ENCODE assay signal across 8 mouse cellular contexts in the genomic region with DNA sequence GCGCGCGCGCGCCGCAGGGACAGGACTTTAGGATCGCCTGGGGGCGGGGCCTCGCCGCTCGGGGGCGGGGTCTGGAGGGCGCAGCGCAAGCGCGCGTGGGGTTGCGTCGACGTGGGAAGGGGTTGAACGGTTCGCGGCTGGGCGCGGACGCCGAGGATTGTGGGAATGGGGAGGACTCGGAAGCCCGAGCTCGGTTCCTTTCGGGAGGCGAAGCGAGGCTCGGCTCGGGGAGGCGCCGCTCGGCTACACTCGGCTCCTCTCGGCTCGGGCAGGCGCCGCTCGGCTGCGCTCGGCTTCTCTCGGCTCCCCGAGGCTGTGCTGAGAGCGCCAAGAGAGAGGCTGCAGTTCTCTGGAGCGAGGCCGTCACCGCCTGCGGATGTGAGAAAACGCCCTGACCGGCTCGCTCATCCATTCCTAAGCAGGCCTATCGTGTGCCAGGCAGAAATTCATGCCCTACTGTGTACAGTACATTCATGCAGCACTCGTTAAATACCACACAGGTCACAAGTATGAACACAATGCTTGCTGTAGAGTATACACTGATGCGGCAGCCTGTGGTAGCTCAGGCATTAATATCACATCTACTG. TPM values are rescaled to one million over a fixed set of nuclear protein-coding genes. Genes with fewer than 3 reads are reported as not detected.
A peak's percentile ranks its signal among the peaks of the same experiment; 100 is the strongest.
DNase-seq lines count a peak whose midpoint lies in the region; ATAC-seq lines count a peak whose summit lies in the region.

Gna11 (minus strand) TSS at position 30 of the 587 bp plus-strand sequence.

- H3K4me1 ChIP-seq in hindbrain, embryonic 11.5 days (replicated peaks; ENCODE audit: control insufficient read depth, insufficient read depth, low read length): peaks cover 15% of the 10 kb centered on the region

- no peaks in the 10 kb centered on the region for H3K27me3 ChIP-seq in hindbrain, embryonic 11.5 days (ENCODE audit: control insufficient read depth, insufficient read depth, low read length)

- peak; percentile 100 for DNase-seq in Muller cell, postnatal 12 days (ENCODE audit: inconsistent ontology term)
- DNase-seq in cerebellum, adult 9-11 months: peak; percentile 100
- DNase-seq in frontal cortex, adult 2 months (ENCODE audit: extremely low spot score in 1 of 2, low spot score in 1 of 2): peak; percentile 97 to 99
- peak; percentile 100 for DNase-seq in hindbrain, embryonic 11.5 days (ENCODE audit: low spot score)
- peak; percentile 100 for DNase-seq in layer of hippocampus, postnatal 10 days (ENCODE audit: low spot score in 2 of 2)
- peak; percentile 100 for DNase-seq in lung, postnatal 10 days
- peak; percentile 100 for DNase-seq in ovary, postnatal 36 days (ENCODE audit: low spot score)
- peak; percentile 100 for DNase-seq in thymus, postnatal 25 days

- no peaks in the 10 kb centered on the region for H3K9me3 ChIP-seq in hindbrain, embryonic 11.5 days (ENCODE audit: control insufficient read depth, low read length)

- ATAC-seq in hindbrain, embryonic 11.5 days (ENCODE audit: low FRiP score): peak; percentile 96

- H3K4me2 ChIP-seq in hindbrain, embryonic 11.5 days (replicated peaks; ENCODE audit: low read depth, low read length): peak within 1 kb of the TSS; percentile 98

- H3K9ac ChIP-seq in hindbrain, embryonic 11.5 days (ENCODE audit: low read depth, low read length): peak within 1 kb of the TSS; percentile 92

- H3K27ac ChIP-seq in hindbrain, embryonic 11.5 days (ENCODE audit: low read depth, low read length): peak within 1 kb of the TSS; percentile 86

- WGBS in hindbrain, embryonic 11.5 days: 2% methylated on average over 47 of the region's 59 CpGs

- no peaks in the 10 kb centered on the region for H3K36me3 ChIP-seq in hindbrain, embryonic 11.5 days (ENCODE audit: control insufficient read depth, insufficient read depth, low read length)

- peak within 1 kb of the TSS; percentile 90 for H3K4me3 ChIP-seq in hindbrain, embryonic 11.5 days (ENCODE audit: low read depth, low read length)

RNA-seq across cellular contexts. Expression of gene Gna11, which starts in this region (rescaled TPM):
- 147 and 150 TPM in 2 replicates for polyA plus RNA-seq in frontal cortex, adult 2 months (2012; rRNA removed)
- 57.3 and 61.7 TPM in 2 replicates for polyA plus RNA-seq in hindbrain, embryonic 11.5 days (2014; fragmentation: Nextera tagmentation; extraction: Ambion mirVana)
- total RNA-seq in layer of hippocampus, postnatal 10 days (2021): 100 to 1,000 TPM; 124 to 125 TPM

Comparison
In these comparisons a context has a peak if more than half of its experiments do, and no peak if none do; other contexts are left out.
1. Peak in every context shown above with its lines: DNase-seq, ATAC-seq, H3K4me3 ChIP-seq and H3K27ac ChIP-seq.